In the genomic region with DNA sequence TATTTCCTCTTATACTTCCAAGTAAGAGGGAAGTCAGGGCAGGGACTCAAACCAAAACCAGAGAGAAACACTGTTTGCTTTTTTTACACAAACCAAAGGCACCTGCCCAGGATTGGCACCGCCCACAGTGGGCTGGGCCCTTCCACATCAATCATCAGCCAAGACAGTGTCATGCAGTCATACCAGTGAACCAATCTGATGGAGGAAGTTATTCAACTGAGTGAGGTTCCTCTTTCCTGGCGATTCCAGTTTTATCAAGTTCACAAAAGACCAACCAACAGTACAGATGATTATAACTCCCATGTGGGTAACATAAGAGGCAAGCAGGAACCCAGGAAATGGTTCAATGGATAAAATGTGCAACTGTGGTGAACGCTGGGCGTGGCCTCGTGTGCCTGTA, we compare ENCODE assay signal across 15 mouse cellular contexts.
A peak's percentile ranks its signal among the peaks of the same experiment; 100 is the strongest.
DNase-seq lines count a peak whose midpoint lies in the region; ATAC-seq and TF ChIP-seq lines count a peak whose summit lies in the region.
"Had no signal": no experiment of that assay in that cellular context is flagged by ENCODE, and none has a peak within 500 bp of the region (broad histone marks: within the 10 kb centered on the region; RNA-seq: fewer than 3 reads in every experiment).

No protein-coding gene starts in this region.

- peak; percentile 54 to 59 for DNase-seq in spleen, postnatal 36 days (ENCODE audit: low spot score in 2 of 2)
- DNase-seq in spleen, postnatal 14 days (ENCODE audit: low spot score in 2 of 2) = no peak
- DNase-seq in lung, postnatal 0 days (ENCODE audit: low spot score) = peak; percentile 40
- peak; percentile 33 for DNase-seq in thymus, postnatal 25 days
- DNase-seq in frontal cortex, postnatal 36 days (ENCODE audit: low spot score in 2 of 2) = no peak
- no peak for DNase-seq in frontal cortex, postnatal 10 days (ENCODE audit: low spot score in 2 of 2)
- DNase-seq: kidney, postnatal 25 days; right cerebral cortex, postnatal 4 days had no signal

- H3K9ac ChIP-seq in intestine, postnatal 0 days (ENCODE audit: low read depth, low read length) = no peak overlapping the region
- H3K9ac ChIP-seq in intestine, embryonic 16.5 days (ENCODE audit: low read depth, low read length) = no peak overlapping the region
- no peak overlapping the region for H3K9ac ChIP-seq in lung, postnatal 0 days (replicated peaks; ENCODE audit: low read depth)
- H3K9ac ChIP-seq: forebrain, embryonic 12.5 days; hindbrain, embryonic 12.5 days; neural tube, embryonic 13.5 days had no signal

- no peak for TF ChIP-seq EP300 in lung, postnatal 0 days (IDR thresholded peaks at IDR 0.05)

- TF ChIP-seq CTCF in intestine, postnatal 0 days (IDR thresholded peaks at IDR 0.05; ENCODE audit: low read depth) = no peak
- TF ChIP-seq CTCF in lung, postnatal 0 days (IDR thresholded peaks at IDR 0.05) = no peak

- 80% methylated on average over 5 of the region's 5 CpGs for WGBS in intestine, postnatal 0 days
- 87% methylated on average over 5 of the region's 5 CpGs for WGBS in intestine, embryonic 16.5 days
- WGBS in lung, postnatal 0 days = 76% methylated on average over 5 of the region's 5 CpGs

- no peak overlapping the region for H3K4me2 ChIP-seq in intestine, postnatal 0 days (replicated peaks; ENCODE audit: low read depth)
- no peak overlapping the region for H3K4me2 ChIP-seq in intestine, embryonic 16.5 days (ENCODE audit: low read depth, low read length)
- H3K4me2 ChIP-seq in lung, postnatal 0 days (replicated peaks; ENCODE audit: low read depth, low read length) = no peak overlapping the region
- H3K4me2 ChIP-seq: forebrain, embryonic 12.5 days; hindbrain, embryonic 12.5 days; neural tube, embryonic 13.5 days had no signal

- no peaks in the 10 kb centered on the region for H3K9me3 ChIP-seq in intestine, postnatal 0 days (ENCODE audit: control insufficient read depth)
- H3K9me3 ChIP-seq in intestine, embryonic 16.5 days (ENCODE audit: control insufficient read depth, low read length) = no peaks in the 10 kb centered on the region
- no peaks in the 10 kb centered on the region for H3K9me3 ChIP-seq in lung, postnatal 0 days (ENCODE audit: low read length)
- H3K9me3 ChIP-seq: forebrain, embryonic 12.5 days; hindbrain, embryonic 12.5 days; megakaryocyte, embryonic 14.5 days; neural tube, embryonic 13.5 days had no signal

- no peak overlapping the region for H3K4me3 ChIP-seq in intestine, postnatal 0 days (ENCODE audit: low read depth, low read length)
- H3K4me3 ChIP-seq in intestine, embryonic 16.5 days (ENCODE audit: low read length) = no peak overlapping the region
- H3K4me3 ChIP-seq in lung, postnatal 0 days (ENCODE audit: low read depth, low read length) = no peak overlapping the region
- H3K4me3 ChIP-seq: forebrain, embryonic 12.5 days; heart, adult 2 months; hindbrain, embryonic 12.5 days; megakaryocyte, embryonic 14.5 days; neural tube, embryonic 13.5 days had no signal

- no peaks in the 10 kb centered on the region for H3K4me1 ChIP-seq in intestine, postnatal 0 days (replicated peaks; ENCODE audit: control insufficient read depth, insufficient read depth, low read length)
- no peaks in the 10 kb centered on the region for H3K4me1 ChIP-seq in intestine, embryonic 16.5 days (ENCODE audit: control insufficient read depth, insufficient read depth, low read length)
- peaks cover 4% of the 10 kb centered on the region; the same call in 1 of the 2 replicates for H3K4me1 ChIP-seq in lung, postnatal 0 days (ENCODE audit: insufficient read depth, low read depth, low read length)

- H3K27ac ChIP-seq in intestine, postnatal 0 days (ENCODE audit: low read depth, low read length) = no peak overlapping the region
- no peak overlapping the region for H3K27ac ChIP-seq in intestine, embryonic 16.5 days (ENCODE audit: low read length)
- no peak overlapping the region for H3K27ac ChIP-seq in lung, postnatal 0 days (ENCODE audit: low read length)
- H3K27ac ChIP-seq: forebrain, embryonic 12.5 days; heart, adult 2 months; hindbrain, embryonic 12.5 days; neural tube, embryonic 13.5 days had no signal

- no peaks in the 10 kb centered on the region for H3K36me3 ChIP-seq in intestine, postnatal 0 days (ENCODE audit: control insufficient read depth, insufficient read depth)
- H3K36me3 ChIP-seq in intestine, embryonic 16.5 days (ENCODE audit: control insufficient read depth, insufficient read depth, low read length) = no peaks in the 10 kb centered on the region
- H3K36me3 ChIP-seq in lung, postnatal 0 days (ENCODE audit: insufficient read depth, low read length) = no peaks in the 10 kb centered on the region
- H3K36me3 ChIP-seq: forebrain, embryonic 12.5 days; hindbrain, embryonic 12.5 days; neural tube, embryonic 13.5 days had no signal

- 0 out of 2 replicates have a peak, but pooled peaks have one; percentile 28 for ATAC-seq in intestine, postnatal 0 days
- no peak for ATAC-seq in intestine, embryonic 16.5 days
- ATAC-seq in lung, postnatal 0 days = peak; percentile 50

- no peaks in the 10 kb centered on the region for H3K27me3 ChIP-seq in intestine, postnatal 0 days (replicated peaks; ENCODE audit: control insufficient read depth, insufficient read depth, low read length)
- no peaks in the 10 kb centered on the region for H3K27me3 ChIP-seq in intestine, embryonic 16.5 days (replicated peaks; ENCODE audit: control insufficient read depth, insufficient read depth, low read length)
- H3K27me3 ChIP-seq in lung, postnatal 0 days (replicated peaks; ENCODE audit: insufficient read depth, low read length) = no peaks in the 10 kb centered on the region
- H3K27me3 ChIP-seq: forebrain, embryonic 12.5 days; hindbrain, embryonic 12.5 days; neural tube, embryonic 13.5 days had no signal

Comparison
In these comparisons a context has a peak if more than half of its experiments do, and no peak if none do; other contexts are left out.
1. DNase-seq: peak in spleen, postnatal 36 days (2 of 2), lung, postnatal 0 days (single experiment) and thymus, postnatal 25 days (single experiment); none in spleen, postnatal 14 days (0 of 2), frontal cortex, postnatal 36 days (0 of 2) and frontal cortex, postnatal 10 days (0 of 2).